Mouse (Mus musculus): ENCODE results near the gene 6030445D17Rik. TPM values are rescaled to one million over a fixed set of nuclear protein-coding genes. Genes with fewer than 3 reads are reported as not detected.

Gene 6030445D17Rik
- total RNA-seq, 1 experiment from 2014 or later: 0.30 TPM

DNA sequence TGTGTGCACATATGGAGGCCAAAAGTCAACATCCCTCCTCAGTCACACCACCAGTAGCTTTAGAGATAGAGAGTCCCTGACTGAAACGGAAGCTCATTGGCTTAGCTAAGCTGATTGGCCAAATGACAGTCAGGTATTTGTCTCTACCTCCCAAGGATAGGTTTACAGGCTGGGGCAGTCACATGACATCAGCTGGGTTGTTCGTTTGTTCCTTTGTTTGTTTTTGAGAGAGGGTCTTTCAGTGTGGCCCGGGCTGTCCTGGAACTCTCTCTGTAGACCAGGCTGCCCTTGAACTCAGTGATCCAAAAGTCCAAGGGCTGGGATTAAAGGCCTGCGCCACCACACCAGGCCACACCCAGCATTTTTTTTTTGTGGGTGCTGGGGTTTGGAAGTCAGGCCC, 844 bp upstream of the 6030445D17Rik start:
- no peak for DNase-seq

DNA sequence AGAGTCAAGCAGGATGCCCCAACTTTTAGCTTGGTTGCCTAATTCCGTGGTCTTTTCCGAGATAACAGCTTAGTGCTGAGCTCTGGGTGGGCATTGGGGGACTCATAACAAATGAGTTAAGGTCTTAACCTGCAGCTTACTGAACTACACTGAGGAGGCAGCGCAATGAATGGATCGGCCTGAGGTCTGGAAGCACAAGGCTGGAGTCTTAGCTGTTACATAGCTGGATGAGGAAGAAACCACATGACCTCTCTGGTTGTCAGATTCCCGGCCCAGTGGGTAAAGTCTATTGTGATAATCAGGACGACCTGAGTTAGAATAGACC, 327 bp upstream of the 6030445D17Rik start:
- no peak for DNase-seq

DNA sequence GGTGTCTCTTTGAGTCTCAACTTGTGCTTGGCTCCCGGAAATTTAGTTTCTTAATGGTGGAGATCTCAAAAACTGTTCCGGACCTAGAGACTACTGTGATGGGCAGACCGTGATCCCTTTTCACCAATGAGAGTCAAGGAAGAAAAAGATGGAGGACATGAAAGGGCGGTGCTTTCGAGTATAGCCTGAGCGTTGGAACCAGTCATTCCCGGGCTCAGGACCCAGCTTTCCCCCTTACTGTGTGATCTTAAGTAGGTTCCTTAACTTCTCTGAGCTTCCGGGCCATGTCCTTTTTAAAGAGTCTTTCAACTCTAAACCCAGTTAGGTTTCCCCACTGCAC, 759 bp downstream of the 6030445D17Rik start:
- no peak for DNase-seq

DNA sequence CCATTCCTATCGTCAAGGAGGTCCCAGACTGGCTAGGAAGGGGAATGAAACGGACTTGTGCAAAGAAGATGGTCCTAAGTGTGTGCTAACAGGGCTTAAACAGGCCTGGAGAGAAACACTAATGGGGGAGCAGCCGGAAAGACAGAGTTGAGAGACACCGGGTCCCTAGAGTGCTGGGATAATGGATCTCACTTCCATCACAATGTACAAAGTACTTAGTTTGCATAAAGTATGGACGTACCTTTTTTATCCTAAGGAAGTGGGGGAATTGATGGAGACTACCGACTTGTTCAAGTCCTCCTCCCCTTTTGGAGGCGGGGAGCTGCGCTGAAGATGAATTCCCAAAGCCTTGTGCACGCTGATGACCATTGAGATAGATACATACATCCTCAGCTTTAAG, 1.4 kb downstream of the 6030445D17Rik start:
- no peak for DNase-seq

GRCm38 (mm10) chr4:136466226-136466625, 4.2 kb downstream of the 6030445D17Rik start:
- DNase-seq: no peak

GRCm38 (mm10) chr4:136468553-136469327, 6.7 kb downstream of the 6030445D17Rik start:
- peak; percentile 7 for DNase-seq

GRCm38 (mm10) chr4:136469371-136469903, 7.4 kb downstream of the 6030445D17Rik start, which contains the start of gene Luzp1:
Luzp1 (plus strand) TSS chr4:136469761.
- peak; percentile 95 for DNase-seq

DNA sequence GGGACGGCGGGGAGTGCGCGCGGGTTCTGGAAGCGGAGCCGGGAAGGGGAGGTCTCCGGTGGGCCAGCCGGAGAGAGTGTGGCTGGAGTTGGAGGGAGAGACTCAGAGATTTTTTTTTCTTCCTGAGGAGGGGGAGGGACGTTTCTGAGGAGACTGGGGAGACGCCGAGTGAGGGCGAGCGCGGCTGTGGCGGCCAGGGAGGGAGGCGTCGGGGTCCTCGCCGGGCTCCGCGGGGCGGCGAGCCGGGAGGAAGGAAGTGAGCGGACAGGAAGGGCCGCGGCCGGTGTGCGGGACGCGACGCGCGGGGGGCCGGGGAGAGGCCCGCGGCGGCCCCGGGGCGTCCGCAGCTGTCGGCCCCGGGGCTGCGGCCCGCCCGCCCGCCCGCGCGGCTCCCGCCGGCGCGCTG, 7.9 kb downstream of the 6030445D17Rik start:
- peak; percentile 49 for DNase-seq

GRCm38 (mm10) chr4:136470347-136471071, 8.5 kb downstream of the 6030445D17Rik start:
- DNase-seq: peak; percentile 45

GRCm38 (mm10) chr4:136476692-136477091, 14.6 kb downstream of the 6030445D17Rik start:
- DNase-seq: no peak

- DNase-seq: no peak
Observed at GRCm38 (mm10) chr4:136486549-136486948, 24.5 kb downstream of the 6030445D17Rik start.

DNA sequence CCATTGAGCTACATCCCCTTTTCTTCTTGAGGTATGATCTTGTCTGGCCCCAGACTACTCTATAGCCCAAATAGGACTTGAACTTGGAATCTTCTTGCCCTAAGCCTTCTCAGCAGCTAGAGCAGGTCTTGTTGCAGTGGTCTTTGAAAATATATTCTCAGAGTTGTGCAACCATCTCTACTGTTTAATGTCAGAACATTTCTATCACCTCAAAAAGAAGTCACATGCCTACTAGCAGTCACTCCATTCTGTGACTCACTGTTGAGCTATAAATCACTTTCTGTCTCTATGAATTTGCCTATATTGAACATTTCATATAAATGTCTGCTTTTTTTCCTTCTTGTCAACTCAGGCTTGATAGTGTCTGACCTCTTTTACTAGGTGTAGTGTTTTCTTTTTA, 33.9 kb downstream of the 6030445D17Rik start:
- no peak for DNase-seq

- DNase-seq: no peak
Observed at GRCm38 (mm10) chr4:136505426-136506215, 43.6 kb downstream of the 6030445D17Rik start.

DNA sequence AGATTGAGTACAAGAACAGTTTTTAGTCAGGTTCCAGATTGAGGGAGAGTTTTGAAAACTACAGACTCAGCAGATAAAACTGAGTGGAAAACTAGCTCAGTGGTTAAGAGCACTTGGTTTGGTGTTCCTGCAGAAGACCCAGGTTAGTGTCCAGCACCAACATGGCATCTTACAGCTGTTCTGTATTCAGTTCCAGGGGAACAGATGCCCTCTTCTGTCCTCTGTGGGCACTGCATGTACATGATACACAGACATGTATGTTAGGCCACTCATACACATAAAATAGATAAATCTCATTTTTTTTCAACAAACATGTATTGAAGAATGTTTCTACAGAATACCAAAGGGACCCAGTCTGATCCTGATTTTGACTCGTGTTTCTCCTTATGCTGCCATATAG, 47.8 kb downstream of the 6030445D17Rik start:
- DNase-seq: peak; percentile 27

DNA sequence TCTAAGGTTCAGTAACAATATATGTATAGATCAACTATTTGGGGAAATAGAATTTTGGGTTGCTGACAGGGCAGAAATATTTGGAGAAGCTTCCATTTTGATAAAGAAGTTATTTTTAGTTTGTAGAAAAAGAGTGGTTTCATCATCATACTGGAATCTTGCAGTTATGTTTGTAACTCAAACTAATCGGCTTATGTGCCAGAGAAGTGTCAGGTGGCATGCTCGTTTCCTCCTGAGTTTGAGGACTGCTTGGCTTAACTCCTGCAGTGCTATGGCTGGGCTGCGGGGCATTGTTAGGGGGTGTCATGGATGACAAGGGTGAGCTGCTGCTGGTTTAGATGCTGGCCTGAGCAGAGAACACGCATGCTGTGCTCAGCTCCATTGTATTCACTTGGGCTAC, 49.7 kb downstream of the 6030445D17Rik start:
- DNase-seq: no peak

DNA sequence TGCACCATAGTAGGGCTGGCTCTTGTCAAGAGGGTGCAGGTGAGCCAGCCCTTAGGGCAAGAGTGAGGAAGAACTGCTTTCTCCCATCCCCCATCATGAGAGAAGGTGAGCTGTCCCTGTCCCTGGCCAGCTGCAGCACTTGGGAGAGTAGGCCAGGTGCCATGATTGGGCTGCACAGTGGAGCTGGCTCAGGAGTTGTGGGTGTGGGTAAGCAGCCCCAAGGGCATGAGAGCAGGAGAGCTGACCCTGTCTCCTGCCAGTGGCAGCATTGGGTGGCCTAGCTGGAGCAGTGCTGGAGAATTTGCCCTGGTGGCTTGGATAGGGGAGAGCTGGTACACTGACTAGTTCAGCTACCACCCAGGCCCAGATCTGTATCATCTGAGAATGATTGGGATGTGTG, 50.9 kb downstream of the 6030445D17Rik start:
- peak; percentile 10 for DNase-seq

Other genes starting within 250 kb of the 6030445D17Rik start
- gene Tcea3, start 214.5 kb upstream of the 6030445D17Rik start, total RNA-seq (2021): 2.3 TPM in 2 replicates
- gene Zfp46, start 177.6 kb upstream of the 6030445D17Rik start, total RNA-seq (2021): 20.0 and 22.0 TPM in 2 replicates
- 73.9 and 97.0 TPM in 2 replicates for gene Hnrnpr, start 151.3 kb upstream of the 6030445D17Rik start, total RNA-seq (2021)
- not detected in 2 replicates for gene Htr1d, start 38.7 kb upstream of the 6030445D17Rik start, total RNA-seq (2021)
- 30.6 and 37.2 TPM in 2 replicates for gene Luzp1, start 7.5 kb downstream of the 6030445D17Rik start, total RNA-seq (2021)
- 44.2 and 59.3 TPM in 2 replicates for gene Kdm1a, start 140.5 kb downstream of the 6030445D17Rik start, total RNA-seq (2021)
- not detected in 2 replicates for gene Tex46, start 148.2 kb downstream of the 6030445D17Rik start, total RNA-seq (2021)
- gene Lactbl1, start 160.4 kb downstream of the 6030445D17Rik start, total RNA-seq (2021): not detected in 2 replicates

All from adrenal gland, postnatal 25 days (tissue).